Mouse (Mus musculus): ENCODE measurements at regions not wholly inside any gene's neighbourhood (a gene's known extent, or its start where the extent isn't known, plus 50 kb on each side); places are given as distances from the start of the nearest gene placed in this dataset.

GRCm38 (mm10) chr1:75783206-75783605, 237.1 kb downstream of the Slc4a3 start:
- TF ChIP-seq CTCF (IDR thresholded peaks at IDR 0.05; ENCODE audit: insufficient read depth, low read length), result no peak
- no peak for TF ChIP-seq POLR2A (IDR thresholded peaks at IDR 0.05; ENCODE audit: borderline replicate concordance, extremely low read depth, low read depth, low read length)
